Mouse (Mus musculus): ENCODE data around the gene Znrd1as. TPM values are rescaled to one million over a fixed set of nuclear protein-coding genes. Genes with fewer than 3 reads are reported as not detected.
A peak's percentile ranks its signal among the peaks of the same experiment; 100 is the strongest.

Znrd1as gene
- polyA plus RNA-seq, 1 experiment from 2014 or later = 6.6 TPM

DNA sequence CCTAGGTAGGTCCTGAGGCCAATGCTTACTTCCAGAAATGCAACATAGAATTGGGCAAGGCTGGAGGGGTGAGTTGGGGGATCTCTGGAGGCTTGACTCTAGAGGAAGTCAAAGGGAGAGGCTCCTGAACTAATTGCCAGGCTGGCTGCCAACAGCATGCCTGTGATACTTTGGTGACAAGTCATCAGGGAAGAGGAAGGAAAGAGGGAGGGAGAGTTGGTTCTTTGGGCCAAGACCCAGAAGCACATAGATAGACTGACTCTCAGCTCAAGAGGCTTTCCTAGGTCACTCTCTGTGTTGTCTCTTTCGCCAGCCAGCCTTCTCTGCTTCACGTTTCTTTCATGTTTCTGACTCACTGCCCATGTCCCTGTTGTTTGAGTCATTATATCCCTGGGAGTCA is 26.6 kb upstream of the Znrd1as start:
- H3K36me3 ChIP-seq = no peaks in the 10 kb centered on the region
- H3K4me1 ChIP-seq = no peaks in the 10 kb centered on the region
- no peak overlapping the region for H3K27ac ChIP-seq
- H3K4me3 ChIP-seq = no peak overlapping the region
- no peak overlapping the region for H3K9ac ChIP-seq
- WGBS = 70% methylated on average over 2 of the region's 2 CpGs
- no peak overlapping the region for H3K4me2 ChIP-seq (replicated peaks)
- no peak for ATAC-seq (ENCODE audit: low FRiP score)
- H3K27me3 ChIP-seq = no peaks in the 10 kb centered on the region
- no peaks in the 10 kb centered on the region for H3K9me3 ChIP-seq (replicated peaks)

DNA sequence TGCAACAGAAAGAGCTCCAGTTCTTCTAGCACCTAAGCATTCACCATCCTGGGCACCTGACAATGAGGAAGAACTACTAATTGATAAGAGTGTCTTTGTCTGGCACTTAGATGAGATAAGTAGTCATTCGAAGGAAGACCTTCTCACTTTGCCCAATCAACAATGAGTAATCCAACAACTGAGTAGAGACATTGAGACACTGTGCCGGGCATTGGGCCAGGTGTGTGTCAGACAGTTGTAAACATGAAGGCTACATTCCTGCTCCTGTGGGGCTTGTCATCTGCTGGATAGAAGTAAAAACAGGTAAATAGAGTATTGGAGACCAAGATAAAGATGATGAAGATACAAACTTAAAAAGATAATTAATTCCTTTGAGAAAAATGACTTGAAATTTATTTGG is 20.3 kb upstream of the Znrd1as start:
- Histone ChIP-seq H3K36me3 (no peaks in the 10 kb centered on the region), H3K4me2 (replicated peaks) (no peak overlapping the region), H3K4me1 (peaks cover 5% of the 10 kb centered on the region), H3K27ac (no peak overlapping the region), H3K4me3 (no peak overlapping the region), H3K9ac (no peak overlapping the region), H3K27me3 (peaks cover 32% of the 10 kb centered on the region), H3K9me3 (replicated peaks) (no peaks in the 10 kb centered on the region)
- 93% methylated on average over 2 of the region's 2 CpGs for WGBS
- no peak for ATAC-seq (ENCODE audit: low FRiP score)

DNA sequence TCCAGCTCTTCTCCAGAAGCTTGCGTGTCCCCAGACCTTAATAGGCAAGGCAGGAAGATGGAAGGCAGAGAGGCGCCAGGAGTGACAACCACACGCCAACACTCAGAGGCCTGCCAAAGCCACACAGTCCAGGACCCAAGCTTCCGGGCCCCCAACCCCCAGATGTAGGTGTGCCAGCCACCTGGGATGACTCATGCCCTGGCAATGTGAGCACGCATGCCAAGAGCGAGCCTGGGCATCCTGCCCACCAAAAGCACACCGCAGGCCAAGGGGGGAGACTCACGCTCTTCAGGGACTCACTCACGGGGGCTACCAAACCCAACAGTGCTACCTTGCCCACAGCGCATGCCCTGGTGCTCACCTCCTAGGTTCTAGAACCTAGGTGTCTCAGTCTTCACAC is 16.0 kb upstream of the Znrd1as start:
- Histone ChIP-seq H3K4me3 (no peak overlapping the region), H3K36me3 (no peaks in the 10 kb centered on the region), H3K27me3 (peaks cover 66% of the 10 kb centered on the region), H3K4me1 (peaks cover 21% of the 10 kb centered on the region), H3K9ac (no peak overlapping the region), H3K4me2 (replicated peaks) (peak overlapping the region; percentile 66), H3K9me3 (replicated peaks) (no peaks in the 10 kb centered on the region), H3K27ac (no peak overlapping the region)
- ATAC-seq (ENCODE audit: low FRiP score) = no peak
- WGBS = 65% methylated on average over 10 of the region's 10 CpGs

DNA sequence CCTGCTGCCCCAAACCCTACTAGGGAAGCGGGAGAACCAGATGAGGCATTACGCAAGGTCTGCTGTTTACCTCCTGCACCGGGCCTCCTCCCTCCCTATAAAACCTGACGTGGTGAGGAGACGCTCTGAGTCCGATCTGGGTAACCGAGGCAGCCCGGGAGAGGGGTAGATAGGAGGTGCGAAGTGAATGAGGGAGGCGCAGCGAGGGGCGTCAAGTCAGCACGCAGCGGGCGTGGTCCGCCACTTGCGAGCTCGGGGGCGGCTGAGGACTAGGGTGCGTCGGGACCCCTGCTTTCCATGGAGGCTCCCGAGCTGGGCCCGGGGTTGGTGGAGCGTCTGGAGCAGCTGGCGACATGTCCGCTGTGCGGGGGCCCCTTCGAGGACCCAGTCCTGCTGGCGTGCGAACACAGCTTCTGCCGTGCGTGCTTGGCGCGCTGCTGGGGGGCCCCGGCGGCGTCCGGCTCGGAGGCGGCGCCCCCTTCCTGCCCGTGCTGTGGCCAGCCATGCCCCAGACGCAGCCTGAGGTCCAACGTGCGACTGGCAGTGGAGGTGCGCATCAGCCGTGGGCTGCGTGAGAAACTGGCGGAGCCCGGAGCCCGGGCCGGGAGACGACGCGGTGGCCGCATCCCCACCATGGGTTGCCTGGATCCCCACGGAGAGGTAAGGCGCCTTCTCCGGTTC is 15.5 kb upstream of the Znrd1as start, which contains the start of gene Rnf39:
Gene Rnf39 (plus strand): TSS at position 128 of the 681 bp plus-strand sequence.
- 2% methylated on average over 58 of the region's 59 CpGs for WGBS
- peak within 1 kb of the TSS; percentile 66 for H3K4me2 ChIP-seq (replicated peaks)
- peaks cover 21% of the 10 kb centered on the region for H3K4me1 ChIP-seq
- no peak for ATAC-seq (ENCODE audit: low FRiP score)
- H3K27ac ChIP-seq = no peak within 1 kb of the TSS
- H3K9ac ChIP-seq = peak within 1 kb of the TSS; percentile 52
- H3K9me3 ChIP-seq (replicated peaks) = no peaks in the 10 kb centered on the region
- H3K4me3 ChIP-seq = peak within 1 kb of the TSS; percentile 34
- H3K36me3 ChIP-seq = no peaks in the 10 kb centered on the region
- peaks cover 66% of the 10 kb centered on the region for H3K27me3 ChIP-seq

DNA sequence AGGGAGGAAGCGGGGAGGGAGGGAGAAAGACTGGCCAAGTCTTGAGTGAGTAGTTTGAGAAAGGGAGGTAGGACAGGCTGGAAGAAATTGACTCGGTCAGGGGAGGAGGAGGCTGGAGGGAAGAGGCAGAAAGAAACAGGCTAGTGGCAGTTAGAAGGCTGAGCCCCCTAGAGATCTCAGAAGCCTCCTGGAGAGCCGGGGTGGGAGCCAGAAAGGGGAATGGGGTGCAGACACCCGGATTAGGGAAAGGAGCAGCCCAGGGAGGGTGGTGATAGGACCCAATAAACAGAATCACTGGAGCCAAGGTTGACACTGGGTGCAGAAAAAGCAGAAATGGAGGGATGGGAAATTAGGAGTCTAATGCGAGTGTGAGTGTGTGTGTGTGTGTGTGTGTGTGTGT is 14.7 kb upstream of the Znrd1as start:
- Histone ChIP-seq H3K4me1 (peaks cover 21% of the 10 kb centered on the region), H3K27ac (no peak overlapping the region), H3K4me2 (replicated peaks) (peak overlapping the region; percentile 66; the same call in 1 of the 2 replicates), H3K9ac (no peak overlapping the region), H3K9me3 (replicated peaks) (no peaks in the 10 kb centered on the region), H3K4me3 (no peak overlapping the region), H3K27me3 (peaks cover 64% of the 10 kb centered on the region), H3K36me3 (peaks cover under 1% of the 10 kb centered on the region; the same call in 1 of the 2 replicates)
- ATAC-seq (ENCODE audit: low FRiP score) = no peak
- 23% methylated on average over 5 of the region's 5 CpGs for whole genome bisulfite sequencing

DNA sequence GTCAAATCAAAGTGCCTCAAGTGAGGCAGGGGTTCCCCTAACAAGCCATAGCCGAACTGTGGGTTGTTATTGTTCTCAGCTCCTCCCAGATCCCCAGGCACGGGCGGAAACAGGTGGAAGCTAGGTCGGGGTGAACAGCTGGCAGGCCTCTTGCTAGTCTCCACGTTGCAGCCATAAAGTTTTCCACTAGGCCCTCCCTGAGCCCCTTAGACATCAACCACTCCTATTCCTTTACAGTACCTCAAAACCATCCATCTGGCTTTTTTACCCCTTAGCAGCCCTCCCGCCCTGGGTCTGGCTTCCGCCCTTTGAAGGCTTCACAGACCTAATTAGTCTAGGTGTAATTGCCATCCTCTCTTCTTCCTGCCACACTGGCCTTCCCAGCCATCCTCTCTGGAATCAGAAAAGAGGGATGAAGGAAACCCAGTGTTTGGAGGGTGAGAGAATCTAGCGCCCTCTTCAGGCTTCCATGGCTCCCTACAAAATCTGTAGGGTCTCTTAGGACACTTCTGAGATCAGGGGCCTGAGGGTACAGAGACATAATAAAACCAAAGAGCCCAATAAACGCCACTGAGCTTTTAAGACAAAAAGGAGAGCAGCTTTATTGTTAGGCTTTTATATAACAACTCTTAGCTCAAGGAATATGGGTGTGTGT is 14.1 kb upstream of the Znrd1as start:
- Histone ChIP-seq H3K9ac (no peak overlapping the region), H3K36me3 (peaks cover 6% of the 10 kb centered on the region), H3K27me3 (peaks cover 62% of the 10 kb centered on the region), H3K9me3 (replicated peaks) (no peaks in the 10 kb centered on the region), H3K4me2 (replicated peaks) (no peak overlapping the region), H3K27ac (no peak overlapping the region), H3K4me3 (no peak overlapping the region), H3K4me1 (peaks cover 21% of the 10 kb centered on the region)
- 24% methylated on average over 9 of the region's 9 CpGs for WGBS
- no peak for ATAC-seq (ENCODE audit: low FRiP score)

DNA sequence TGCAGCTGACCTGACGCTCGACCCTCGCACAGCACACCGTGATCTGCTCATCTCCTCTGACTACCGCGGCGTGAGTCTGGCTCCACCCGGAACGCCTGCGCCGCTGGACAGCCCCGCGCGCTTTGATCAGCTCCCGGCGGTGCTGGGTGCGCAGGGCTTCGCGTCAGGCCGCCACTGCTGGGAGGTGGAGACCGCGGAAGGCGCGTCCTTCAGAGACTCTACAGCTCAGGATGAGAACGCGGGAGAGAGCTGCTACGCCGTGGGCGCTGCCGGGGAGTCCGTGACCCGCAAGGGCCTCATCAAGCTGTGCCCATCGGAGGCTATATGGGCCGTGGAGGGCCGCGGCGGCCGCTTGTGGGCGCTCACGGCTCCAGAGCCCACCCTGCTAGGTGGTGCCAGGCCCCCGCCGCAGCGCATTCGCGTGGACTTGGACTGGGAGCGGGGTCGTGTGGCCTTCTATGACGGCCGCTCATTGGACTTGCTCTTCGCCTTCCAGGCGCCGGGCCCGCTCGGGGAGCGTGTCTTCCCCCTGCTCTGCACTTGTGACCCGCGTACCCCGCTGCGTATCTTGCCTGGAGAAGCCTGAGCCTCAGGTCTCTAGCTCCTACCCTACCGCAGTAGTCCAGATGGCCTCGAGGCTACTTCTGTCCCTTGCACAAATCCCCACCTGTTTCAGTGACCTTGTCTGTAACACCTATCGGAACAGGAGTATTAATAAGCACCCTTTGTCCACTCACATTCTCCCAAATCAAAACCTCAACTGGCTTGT is 11.2 kb upstream of the Znrd1as start:
- Histone ChIP-seq H3K9ac (peak overlapping the region; percentile 70), H3K27me3 (peaks cover 42% of the 10 kb centered on the region), H3K27ac (peak overlapping the region; percentile 35; the same call in 1 of the 2 replicates), H3K9me3 (replicated peaks) (no peaks in the 10 kb centered on the region), H3K4me1 (peaks cover 30% of the 10 kb centered on the region), H3K4me2 (replicated peaks) (peak overlapping the region; percentile 87), H3K4me3 (peak overlapping the region; percentile 45), H3K36me3 (peaks cover 12% of the 10 kb centered on the region)
- 2% methylated on average over 62 of the region's 62 CpGs for WGBS
- peak; percentile 57 for ATAC-seq (ENCODE audit: low FRiP score)

DNA sequence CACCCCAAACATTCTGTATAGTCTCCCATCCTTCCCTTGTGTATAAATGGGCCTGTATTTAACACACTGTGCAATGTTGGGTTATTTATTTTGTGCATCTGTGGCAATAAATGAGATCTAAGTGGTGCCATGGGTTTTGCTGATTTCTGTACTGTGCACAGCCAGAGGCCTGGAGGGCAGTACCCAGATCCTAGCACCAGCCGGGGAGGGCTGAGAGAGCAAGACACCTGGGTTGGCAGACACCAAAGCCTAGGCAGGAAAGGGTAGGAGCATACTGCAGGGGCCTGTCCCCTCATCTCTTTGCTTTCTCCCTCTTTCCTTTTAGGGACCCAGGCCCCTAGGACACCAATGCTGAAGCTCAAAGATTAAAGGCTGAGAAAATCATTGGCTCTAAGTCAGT is 10.1 kb upstream of the Znrd1as start:
- Histone ChIP-seq H3K27me3 (peaks cover 31% of the 10 kb centered on the region), H3K9me3 (replicated peaks) (no peaks in the 10 kb centered on the region), H3K4me1 (peaks cover 23% of the 10 kb centered on the region), H3K27ac (no peak overlapping the region), H3K4me2 (replicated peaks) (no peak overlapping the region), H3K36me3 (peaks cover 12% of the 10 kb centered on the region), H3K4me3 (no peak overlapping the region), H3K9ac (no peak overlapping the region)
- WGBS = 91% methylated on average over 1 of the region's 1 CpGs
- no peak for ATAC-seq (ENCODE audit: low FRiP score)

DNA sequence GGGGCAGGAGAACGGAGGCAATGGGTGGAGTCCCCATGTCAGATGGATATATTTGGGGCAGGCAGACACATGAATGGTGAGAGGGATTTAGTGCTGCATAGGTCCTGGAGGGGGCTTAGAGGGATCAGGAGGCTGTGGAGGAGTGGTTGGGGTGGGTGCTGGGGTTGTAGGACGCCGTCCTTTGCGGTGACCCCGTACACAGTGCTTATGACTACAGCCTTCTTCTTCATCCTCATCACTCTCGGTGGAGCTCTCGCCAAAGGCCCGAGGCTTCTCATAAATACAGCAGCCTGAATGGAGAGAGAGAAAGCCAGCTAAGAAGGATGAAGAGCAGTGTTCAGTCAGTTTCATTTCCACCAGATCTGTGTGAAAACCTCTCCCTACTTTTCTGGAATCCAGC is 9.1 kb upstream of the Znrd1as start:
- Histone ChIP-seq H3K36me3 (peaks cover 13% of the 10 kb centered on the region), H3K4me3 (no peak overlapping the region), H3K4me2 (replicated peaks) (no peak overlapping the region), H3K27me3 (peaks cover 22% of the 10 kb centered on the region), H3K9ac (no peak overlapping the region), H3K9me3 (replicated peaks) (no peaks in the 10 kb centered on the region), H3K4me1 (peaks cover 19% of the 10 kb centered on the region), H3K27ac (no peak overlapping the region)
- 91% methylated on average over 8 of the region's 8 CpGs for WGBS
- no peak for ATAC-seq (ENCODE audit: low FRiP score)

DNA sequence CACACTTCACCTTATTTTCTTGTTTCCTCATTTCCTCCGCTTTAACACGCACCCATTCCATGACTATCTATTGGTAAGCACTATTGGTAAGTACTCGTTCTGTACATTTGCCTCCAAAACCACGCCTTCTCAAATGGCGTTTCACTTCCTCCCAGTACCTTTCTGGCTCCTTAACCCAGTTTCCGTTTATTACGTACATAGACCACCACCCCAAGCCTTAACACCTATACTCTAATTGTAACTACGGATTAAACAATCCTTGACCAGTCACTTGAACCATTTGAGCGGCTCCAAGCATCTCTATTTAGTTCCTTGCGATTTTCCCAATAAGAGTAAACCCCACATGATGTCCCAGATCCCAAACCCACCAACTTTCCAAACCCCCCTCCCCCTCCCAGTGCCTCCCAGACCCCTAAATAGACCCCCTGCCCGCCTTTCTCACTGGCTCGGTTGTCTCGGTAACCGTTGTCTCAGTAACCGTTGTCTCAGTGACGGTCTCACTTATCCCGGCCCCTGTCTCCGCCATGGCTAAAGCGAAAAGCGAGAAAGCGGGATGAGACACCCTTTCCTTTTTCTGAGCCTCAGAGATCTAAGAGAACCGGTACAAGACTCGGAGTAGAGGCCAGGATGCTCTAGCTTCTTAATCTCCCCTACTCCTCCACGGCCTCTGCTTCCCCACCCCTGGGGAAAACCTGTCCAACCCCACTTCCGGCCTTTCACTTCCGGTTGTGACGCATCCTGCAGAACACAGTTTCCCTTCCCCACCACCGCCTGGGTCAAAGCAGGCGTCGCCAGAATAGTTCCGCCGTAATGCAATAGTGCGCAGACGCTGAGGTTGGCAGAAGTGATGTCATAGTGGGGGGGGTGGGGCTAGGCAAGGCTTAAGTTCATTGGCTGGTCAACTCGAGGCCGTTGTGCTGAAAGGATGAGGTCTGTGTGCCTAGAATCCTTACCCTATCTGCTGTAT is 7.1 kb upstream of the Znrd1as start, which contains the start of gene Ppp1r11:
Gene Ppp1r11 (minus strand): TSS at position 761 of the 967 bp plus-strand sequence.
- Histone ChIP-seq H3K36me3 (peaks cover 16% of the 10 kb centered on the region), H3K4me3 (peak within 1 kb of the TSS; percentile 60), H3K9me3 (replicated peaks) (no peaks in the 10 kb centered on the region), H3K9ac (peak within 1 kb of the TSS; percentile 74), H3K4me2 (replicated peaks) (peak within 1 kb of the TSS; percentile 74), H3K4me1 (peaks cover 14% of the 10 kb centered on the region), H3K27ac (peak within 1 kb of the TSS; percentile 88), H3K27me3 (peaks cover 2% of the 10 kb centered on the region; the same call in 1 of the 2 replicates)
- peak; percentile 95 for ATAC-seq (ENCODE audit: low FRiP score)
- WGBS = 2% methylated on average over 36 of the region's 36 CpGs

DNA sequence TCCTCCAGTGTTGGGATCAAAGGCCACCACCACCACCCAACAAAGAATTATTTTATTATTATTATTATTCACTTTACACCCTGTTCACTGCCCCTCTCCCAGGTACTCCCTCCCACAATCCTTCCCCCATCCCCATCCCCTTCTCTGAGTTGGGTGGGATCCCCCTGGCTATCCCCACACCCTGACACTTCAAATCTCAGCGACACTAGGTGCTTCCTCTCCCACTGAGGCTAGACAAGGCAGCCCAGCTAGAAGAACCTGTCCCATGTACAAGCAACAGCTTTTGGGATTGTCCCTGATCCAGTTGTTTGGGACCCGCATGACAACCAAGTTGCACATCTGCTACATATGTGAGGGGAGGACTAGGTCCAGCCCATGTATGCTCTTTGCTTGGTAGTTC is 5.8 kb upstream of the Znrd1as start:
- peaks cover 13% of the 10 kb centered on the region for H3K4me1 ChIP-seq
- H3K9me3 ChIP-seq (replicated peaks) = no peaks in the 10 kb centered on the region
- ATAC-seq (ENCODE audit: low FRiP score) = no peak
- H3K4me3 ChIP-seq = no peak overlapping the region
- WGBS = 95% methylated on average over 2 of the region's 2 CpGs
- H3K4me2 ChIP-seq (replicated peaks) = no peak overlapping the region
- H3K27me3 ChIP-seq = no peaks in the 10 kb centered on the region
- H3K9ac ChIP-seq = no peak overlapping the region
- peaks cover 16% of the 10 kb centered on the region for H3K36me3 ChIP-seq
- no peak overlapping the region for H3K27ac ChIP-seq
